ENCODE assay signal across 8 mouse cellular contexts in genomic region chr7:72541521-72542478, GRCm38 (mm10).
DNase-seq lines count a peak whose midpoint lies in the region; ATAC-seq and TF ChIP-seq lines count a peak whose summit lies in the region.

No protein-coding gene starts in this region.

- H3K9me3 ChIP-seq in hindbrain, postnatal 0 days (ENCODE audit: low read length), result no peaks in the 10 kb centered on the region
- no peaks in the 10 kb centered on the region for H3K9me3 ChIP-seq in neural tube, embryonic 15.5 days (replicated peaks)

- H3K4me3 ChIP-seq in hindbrain, postnatal 0 days (ENCODE audit: low read length), result no peak overlapping the region
- no peak overlapping the region for H3K4me3 ChIP-seq in neural tube, embryonic 15.5 days (replicated peaks)

- 22% methylated on average over 14 of the region's 14 CpGs for WGBS in hindbrain, postnatal 0 days
- WGBS in neural tube, embryonic 15.5 days, result 10% methylated on average over 14 of the region's 14 CpGs

- no peak overlapping the region for H3K9ac ChIP-seq in hindbrain, postnatal 0 days (replicated peaks; ENCODE audit: low read length)
- no peak overlapping the region for H3K9ac ChIP-seq in neural tube, embryonic 15.5 days (replicated peaks)

- no peak for DNase-seq in frontal cortex, postnatal 10 days (ENCODE audit: low spot score in 2 of 2)
- peak; percentile 15 to 35 for DNase-seq in right cerebral cortex, adult 2 months (ENCODE audit: low spot score in 2 of 2)
- no peak for DNase-seq in right cerebral cortex, postnatal 25 days
- DNase-seq in hindbrain, postnatal 0 days (ENCODE audit: low spot score), result peak; percentile 49
- no peak for DNase-seq in adrenal gland, adult (ENCODE audit: inconsistent age in 2 of 2, low spot score in 1 of 2)
- no peak for DNase-seq in adrenal gland, postnatal 4 days (ENCODE audit: low spot score in 2 of 2)

- no peaks in the 10 kb centered on the region for H3K36me3 ChIP-seq in hindbrain, postnatal 0 days (ENCODE audit: insufficient read depth, low read length)
- H3K36me3 ChIP-seq in neural tube, embryonic 15.5 days, result no peaks in the 10 kb centered on the region

- TF ChIP-seq CTCF in hindbrain, postnatal 0 days (IDR thresholded peaks at IDR 0.05; ENCODE audit: low read depth), result peak; percentile 26

- no peak overlapping the region for H3K27ac ChIP-seq in hindbrain, postnatal 0 days
- H3K27ac ChIP-seq in neural tube, embryonic 15.5 days (replicated peaks), result 0 out of 2 replicates have a peak overlapping the region, but pooled peaks have one; percentile 23

- H3K27me3 ChIP-seq in hindbrain, postnatal 0 days (ENCODE audit: insufficient read depth, low read length), result no peaks in the 10 kb centered on the region
- no peaks in the 10 kb centered on the region for H3K27me3 ChIP-seq in neural tube, embryonic 15.5 days (replicated peaks)

- peak overlapping the region; percentile 30 for H3K4me2 ChIP-seq in hindbrain, postnatal 0 days (ENCODE audit: low read depth, low read length)
- H3K4me2 ChIP-seq in neural tube, embryonic 15.5 days, result peak overlapping the region; percentile 41

- H3K4me1 ChIP-seq in hindbrain, postnatal 0 days (ENCODE audit: insufficient read depth, low read length), result 0 out of 2 replicates have a peak, but pooled peaks cover 6% of the 10 kb centered on the region
- peaks cover 12% of the 10 kb centered on the region for H3K4me1 ChIP-seq in neural tube, embryonic 15.5 days

- peak; percentile 86 for ATAC-seq in frontal cortex, adult (ENCODE audit: low TSS enrichment)
- no peak for ATAC-seq in hindbrain, postnatal 0 days
- ATAC-seq in neural tube, embryonic 15.5 days (ENCODE audit: low FRiP score), result no peak

Comparison
In these comparisons a context has a peak if more than half of its experiments do, and no peak if none do; other contexts are left out.
1. DNase-seq: peak in right cerebral cortex, adult 2 months (2 of 2) and hindbrain, postnatal 0 days (single experiment); none in frontal cortex, postnatal 10 days (0 of 2), right cerebral cortex, postnatal 25 days (single experiment), adrenal gland, adult (0 of 2) and adrenal gland, postnatal 4 days (0 of 2).